Mouse (Mus musculus): ENCODE data around the gene Calm4.

The Calm4 gene

GRCm38 (mm10) chr13:3861251-3861650 is 23.7 kb downstream of the Calm4 start:
- no peak for DNase-seq (ENCODE audit: low spot score in 2 of 2)

- no peak for DNase-seq (ENCODE audit: low spot score in 2 of 2)
Observed at GRCm38 (mm10) chr13:3862325-3862724, 24.8 kb downstream of the Calm4 start.

- no peak for DNase-seq (ENCODE audit: low spot score in 2 of 2)
Observed at GRCm38 (mm10) chr13:3862922-3863580, 25.5 kb downstream of the Calm4 start.

GRCm38 (mm10) chr13:3865648-3866354 is 28.2 kb downstream of the Calm4 start:
- DNase-seq (ENCODE audit: low spot score in 2 of 2), result no peak

GRCm38 (mm10) chr13:3866355-3867052 is 28.9 kb downstream of the Calm4 start:
- DNase-seq (ENCODE audit: low spot score in 2 of 2), result no peak

DNA sequence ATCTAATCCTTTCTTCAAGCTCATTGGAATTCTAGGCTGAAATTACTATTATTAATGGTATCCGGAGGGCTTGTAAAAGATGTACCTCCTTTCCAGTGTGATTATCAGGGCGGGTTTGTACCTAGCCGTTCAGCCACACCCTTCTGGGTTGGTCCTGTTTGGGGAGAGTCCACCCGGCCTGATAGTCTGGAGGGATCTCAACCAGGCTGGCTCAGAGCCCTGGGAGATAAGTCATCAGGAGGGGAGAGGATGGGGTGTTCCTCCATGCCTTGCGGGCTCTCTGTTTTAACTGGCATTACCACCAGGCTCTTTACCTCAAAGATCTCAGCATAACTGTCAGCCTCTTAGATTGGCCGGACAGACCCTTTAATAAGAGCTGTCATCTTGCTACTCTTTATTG is 29.6 kb downstream of the Calm4 start:
- DNase-seq (ENCODE audit: low spot score in 2 of 2), result no peak

- no peak for DNase-seq (ENCODE audit: low spot score in 2 of 2)
Observed at GRCm38 (mm10) chr13:3869901-3870300, 32.3 kb downstream of the Calm4 start.

GRCm38 (mm10) chr13:3872832-3873231 is 35.3 kb downstream of the Calm4 start:
- DNase-seq (ENCODE audit: low spot score in 2 of 2), result no peak

GRCm38 (mm10) chr13:3876448-3876847 is 38.9 kb downstream of the Calm4 start:
- no peak for DNase-seq (ENCODE audit: low spot score in 2 of 2)

GRCm38 (mm10) chr13:3877185-3877584 is 39.6 kb downstream of the Calm4 start:
- no peak for DNase-seq (ENCODE audit: low spot score in 2 of 2)

GRCm38 (mm10) chr13:3877679-3878220 is 40.2 kb downstream of the Calm4 start:
- DNase-seq (ENCODE audit: low spot score in 2 of 2), result no peak

DNA sequence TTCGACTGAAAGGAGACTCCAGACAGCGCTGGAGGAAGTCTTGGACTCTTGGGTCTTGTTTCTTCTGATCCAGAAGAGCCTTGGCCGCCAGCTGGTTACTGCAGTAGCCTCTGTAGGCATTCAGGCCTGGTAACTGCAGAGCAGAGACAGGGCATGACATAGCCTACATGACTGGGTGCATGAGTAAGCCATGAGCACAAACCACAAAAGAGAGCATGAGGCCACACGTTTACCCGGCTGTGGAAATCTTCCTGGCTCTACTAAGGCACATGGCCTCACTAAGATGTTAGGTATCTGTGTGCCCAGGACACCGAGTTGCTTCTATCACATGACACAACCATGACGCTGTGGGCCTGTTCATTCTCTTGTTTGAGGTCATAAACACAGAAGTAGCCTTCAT is 49.1 kb downstream of the Calm4 start:
- no peak for DNase-seq (ENCODE audit: low spot score in 2 of 2)
